Mouse (Mus musculus) MEL (cell line): Measurements from ENCODE around the gene Slc25a19. TPM values are rescaled to one million over a fixed set of nuclear protein-coding genes. Genes with fewer than 3 reads are reported as not detected.
A peak's percentile ranks its signal among the peaks of the same experiment; 100 is the strongest.

Source experiments
- DNase-seq: peaks from one replicate; pipeline ENCODE4 v3.0.0; 2011; ENCODE audit warnings: low read depth, low spot score
- H3K27ac ChIP-seq: 2 replicates; pipeline ENCODE4 v1.5.1; 2012; ENCODE audit warnings: low read depth, mild to moderate bottlenecking, control low read depth, low read length, moderate library complexity; ENCODE audit not compliant: control insufficient read depth
- H3K27me3 ChIP-seq, 2 experiments: fragments of 150-350 bp in 1 of 2; sonication (generic) in 1 of 2; 2 replicates each; pipeline ENCODE4 v1.6.1; 2012; ENCODE audit warnings: low read length in 2 of 2, mild to moderate bottlenecking in 2 of 2, improper control_type of control experiment in 1 of 2, moderate library complexity in 1 of 2; ENCODE audit not compliant: insufficient read depth in 2 of 2, control insufficient read depth in 1 of 2
- H3K36me3 ChIP-seq, 2 experiments: 2 replicates each; pipeline ENCODE4 v1.6.1; 2012 to 2014; ENCODE audit warnings: low read length in 2 of 2, improper control_type of control experiment in 1 of 2, inconsistent platforms in 1 of 2, mild to moderate bottlenecking in 1 of 2; ENCODE audit not compliant: insufficient read depth in 2 of 2, control insufficient read depth in 1 of 2
- H3K4me1 ChIP-seq, 2 experiments: fragments of 150-350 bp in 1 of 2; sonication (generic) in 1 of 2; 2 replicates each; pipeline ENCODE4 v1.6.1; 2012; ENCODE audit warnings: low read length in 2 of 2, improper control_type of control experiment in 1 of 2, mild to moderate bottlenecking in 1 of 2; ENCODE audit not compliant: insufficient read depth in 2 of 2, control insufficient read depth in 1 of 2
- H3K4me3 ChIP-seq, 2 experiments: fragments of 150-350 bp in 1 of 2; sonication (generic) in 1 of 2; 2 replicates each; pipeline ENCODE4 v1.5.1; 2012; ENCODE audit warnings: low read depth in 2 of 2, low read length in 2 of 2, mild to moderate bottlenecking in 2 of 2, moderate library complexity in 2 of 2, control low read depth in 1 of 2, improper control_type of control experiment in 1 of 2; ENCODE audit not compliant: control insufficient read depth in 1 of 2, insufficient read depth in 1 of 2
- H3K79me2 ChIP-seq: 2 replicates; pipeline ENCODE4 v1.6.1; 2012; ENCODE audit warnings: mild to moderate bottlenecking, low read length, moderate library complexity; ENCODE audit not compliant: control insufficient read depth, poor library complexity, insufficient read depth
- H3K9ac ChIP-seq: 2 replicates; pipeline ENCODE4 v1.6.1; 2012; ENCODE audit warnings: low read depth, mild to moderate bottlenecking, control low read depth, low read length, moderate library complexity; ENCODE audit not compliant: control insufficient read depth, poor library complexity, severe bottlenecking
- H3K9me3 ChIP-seq: fragments of 150-350 bp; sonication (generic); replicated peaks from 2 replicates; pipeline ENCODE4 v1.6.1; 2012; ENCODE audit warnings: mild to moderate bottlenecking, low read length, improper control_type of control experiment, moderate library complexity; ENCODE audit not compliant: insufficient read depth
- CHD1 ChIP-seq: IDR thresholded peaks from 2 replicates; pipeline ENCODE4 v1.6.1; 2012; ENCODE audit warnings: low read depth, mild to moderate bottlenecking, inconsistent platforms, low read length, improper control_type of control experiment
- CHD2 ChIP-seq: IDR thresholded peaks from 2 replicates; pipeline ENCODE4 v1.6.1; 2011; ENCODE audit warnings: low read length, improper control_type of control experiment
- CTCF ChIP-seq, 3 experiments: IDR thresholded peaks in 2 of 3; conservative IDR thresholded peaks in 1 of 3; 2 replicates each; pipeline ENCODE4 v1.5.1; 2011 to 2012; ENCODE audit warnings: low read length in 3 of 3, low read depth in 2 of 3, mild to moderate bottlenecking in 2 of 3, improper control_type of control experiment in 1 of 3, inconsistent platforms in 1 of 3, mixed read lengths in 1 of 3, moderate library complexity in 1 of 3; ENCODE audit not compliant: control insufficient read depth in 1 of 3, insufficient read depth in 1 of 3, poor library complexity in 1 of 3, severe bottlenecking in 1 of 3
- E2F4 ChIP-seq: IDR thresholded peaks from 2 replicates; pipeline ENCODE4 v1.6.1; 2011; ENCODE audit warnings: low read depth, low read length, improper control_type of control experiment, borderline replicate concordance
- ELF1 ChIP-seq: IDR thresholded peaks from 2 replicates; pipeline ENCODE4 v1.6.1; 2014; ENCODE audit warnings: low read depth, mild to moderate bottlenecking, inconsistent platforms, low read length, improper control_type of control experiment, moderate library complexity
- EP300 ChIP-seq, 2 experiments: IDR thresholded peaks; 2 replicates each; pipeline ENCODE4 v1.6.1; 2011; ENCODE audit warnings: improper control_type of control experiment in 2 of 2, low read length in 2 of 2, low read depth in 1 of 2, mild to moderate bottlenecking in 1 of 2
- ETS1 ChIP-seq: IDR thresholded peaks from 2 replicates; pipeline ENCODE4 v1.6.1; 2012; ENCODE audit warnings: low read depth, mild to moderate bottlenecking, inconsistent platforms, low read length, improper control_type of control experiment, moderate library complexity
- GATA1 ChIP-seq: IDR thresholded peaks from 2 replicates; pipeline ENCODE4 v1.6.1; 2011; ENCODE audit warnings: low read depth, low read length, improper control_type of control experiment
- HCFC1 ChIP-seq: IDR thresholded peaks from 2 replicates; pipeline ENCODE4 v1.6.1; 2012; ENCODE audit warnings: low read depth, mild to moderate bottlenecking, inconsistent platforms, low read length, improper control_type of control experiment, moderate library complexity
- MAFK ChIP-seq: IDR thresholded peaks from 2 replicates; pipeline ENCODE4 v1.6.1; 2011; ENCODE audit warnings: low read depth, mild to moderate bottlenecking, low read length, improper control_type of control experiment, borderline replicate concordance
- MAX ChIP-seq: IDR thresholded peaks from 2 replicates; pipeline ENCODE4 v1.6.1; 2011; ENCODE audit warnings: low read length, improper control_type of control experiment
- MAZ ChIP-seq: IDR thresholded peaks from 2 replicates; pipeline ENCODE4 v1.6.1; 2012; ENCODE audit warnings: low read depth, mild to moderate bottlenecking, inconsistent platforms, low read length, improper control_type of control experiment
- MEF2A ChIP-seq: IDR thresholded peaks from 2 replicates; pipeline ENCODE4 v1.6.1; 2014; ENCODE audit warnings: low read depth, mild to moderate bottlenecking, inconsistent platforms, low read length, improper control_type of control experiment; ENCODE audit not compliant: poor library complexity, insufficient replicate concordance, severe bottlenecking; ENCODE audit errors: extremely low read depth
- MXI1 ChIP-seq: IDR thresholded peaks from 2 replicates; pipeline ENCODE4 v1.6.1; 2011; ENCODE audit warnings: mild to moderate bottlenecking, low read depth, low read length, improper control_type of control experiment
- MYB ChIP-seq: IDR thresholded peaks from 2 replicates; pipeline ENCODE4 v1.6.1; 2011; ENCODE audit warnings: mild to moderate bottlenecking, low read depth, low read length, improper control_type of control experiment
- MYC ChIP-seq: IDR thresholded peaks from 2 replicates; pipeline ENCODE4 v1.6.1; 2011; ENCODE audit warnings: low read depth, mild to moderate bottlenecking, low read length, improper control_type of control experiment, moderate library complexity
- NELFE ChIP-seq: IDR thresholded peaks from 2 replicates; pipeline ENCODE4 v1.6.1; 2011; ENCODE audit warnings: low read depth, low read length, improper control_type of control experiment
- NRF1 ChIP-seq: IDR thresholded peaks from 2 replicates; pipeline ENCODE4 v1.6.1; 2014; ENCODE audit warnings: low read depth, mild to moderate bottlenecking, inconsistent platforms, low read length, improper control_type of control experiment, moderate library complexity; ENCODE audit not compliant: poor library complexity, insufficient read depth, severe bottlenecking
- POLR2A ChIP-seq, 2 experiments: IDR thresholded peaks; 2 replicates each; pipeline ENCODE4 v1.6.1; 2011 to 2012; ENCODE audit warnings: low read length in 2 of 2, mild to moderate bottlenecking in 2 of 2, control low read depth in 1 of 2, improper control_type of control experiment in 1 of 2, low read depth in 1 of 2, moderate library complexity in 1 of 2; ENCODE audit not compliant: control insufficient read depth in 1 of 2, insufficient read depth in 1 of 2, poor library complexity in 1 of 2
- RAD21 ChIP-seq: IDR thresholded peaks from 2 replicates; pipeline ENCODE4 v1.6.1; 2011; ENCODE audit warnings: mild to moderate bottlenecking, low read depth, low read length, improper control_type of control experiment
- RCOR1 ChIP-seq: IDR thresholded peaks from 2 replicates; pipeline ENCODE4 v1.6.1; 2012; ENCODE audit warnings: low read depth, mild to moderate bottlenecking, inconsistent platforms, low read length, improper control_type of control experiment
- SIN3A ChIP-seq: IDR thresholded peaks from 2 replicates; pipeline ENCODE4 v1.6.1; 2012; ENCODE audit warnings: low read length, improper control_type of control experiment, inconsistent platforms
- SMC3 ChIP-seq: IDR thresholded peaks from 2 replicates; pipeline ENCODE4 v1.6.1; 2011; ENCODE audit warnings: low read depth, low read length, improper control_type of control experiment
- TAL1 ChIP-seq: IDR thresholded peaks from 2 replicates; pipeline ENCODE4 v1.6.1; 2012; ENCODE audit warnings: mild to moderate bottlenecking, inconsistent platforms, low read length, moderate library complexity, mixed read lengths
- TBP ChIP-seq: IDR thresholded peaks from 2 replicates; pipeline ENCODE4 v1.8.0; 2011; ENCODE audit warnings: low read depth, low read length, improper control_type of control experiment
- TCF12 ChIP-seq: IDR thresholded peaks from 2 replicates; pipeline ENCODE4 v1.6.1; 2014; ENCODE audit warnings: low read depth, mild to moderate bottlenecking, inconsistent platforms, low read length, improper control_type of control experiment, moderate library complexity
- UBTF ChIP-seq: IDR thresholded peaks from 2 replicates; pipeline ENCODE4 v1.6.1; 2012; ENCODE audit warnings: low read depth, mild to moderate bottlenecking, inconsistent platforms, low read length, improper control_type of control experiment, moderate library complexity, borderline replicate concordance; ENCODE audit not compliant: insufficient read depth
- USF1 ChIP-seq: IDR thresholded peaks from 2 replicates; pipeline ENCODE4 v1.6.1; 2014; ENCODE audit warnings: low read depth, mild to moderate bottlenecking, inconsistent platforms, low read length, improper control_type of control experiment, moderate library complexity
- ZC3H11A ChIP-seq: IDR thresholded peaks from 2 replicates; pipeline ENCODE4 v1.6.1; 2012; ENCODE audit warnings: low read depth, mild to moderate bottlenecking, inconsistent platforms, low read length, improper control_type of control experiment
- ZNF384 ChIP-seq: IDR thresholded peaks from 2 replicates; pipeline ENCODE4 v1.6.1; 2012; ENCODE audit warnings: low read depth, mild to moderate bottlenecking, inconsistent platforms, low read length, improper control_type of control experiment
- polyA plus RNA-seq, 2 experiments: library from polyadenylated mRNA; stranded (reverse) in 1 of 2; unstranded in 1 of 2; fragments of >175 nt in 1 of 2; fragments of >200 nt in 1 of 2; gene quantifications; 2 replicates each; pipeline versions ENCODE4 v1.2.1 to v1.2.4; 2012; ENCODE audit warnings: low replicate concordance in 2 of 2, low read depth in 1 of 2; ENCODE audit not compliant: insufficient read length in 2 of 2, insufficient read depth in 1 of 2, missing spikeins in 1 of 2
- total RNA-seq: library from RNA; depleted of rRNA; stranded (reverse); fragments of 300-350 nt; gene quantifications from 2 replicates; pipeline ENCODE4 v1.2.3, GENCODE M21; 2012

Gene Slc25a19
- total and polyA plus RNA-seq, 3 experiments, result 35.3 to 43.1 TPM; not detected in 1

GRCm38 (mm10) chr11:115674235-115674865, 46.3 kb upstream of the Slc25a19 start:
- peaks cover 91% of the 10 kb centered on the region for H3K79me2 ChIP-seq
- no peaks in the 10 kb centered on the region for H3K27me3 ChIP-seq
- peak; percentile 80 for TF ChIP-seq GATA1
- TF ChIP-seq NELFE, result no peak
- no peak for TF ChIP-seq POLR2A (IDR thresholded peaks at IDR 0.05; ENCODE audit: control insufficient read depth in 1 of 2, insufficient read depth in 1 of 2, low read depth in 1 of 2, low read length in 2 of 2, poor library complexity in 1 of 2)
- no peak for TF ChIP-seq MAX
- peak; percentile 44; the same call in 1 of the 2 replicates for TF ChIP-seq ELF1
- no peak for TF ChIP-seq E2F4
- 0 out of 2 replicates have a peak, but pooled peaks have one; percentile 24 for TF ChIP-seq MAZ
- no peak for TF ChIP-seq CHD2
- peak; percentile 46; the same call in 1 of the 2 replicates for TF ChIP-seq ZNF384
- no peak for TF ChIP-seq TBP
- no peak for TF ChIP-seq MYC
- no peak for TF ChIP-seq MEF2A
- peak; percentile 77 for TF ChIP-seq MXI1
- peak; percentile 79 for TF ChIP-seq TAL1
- no peak for TF ChIP-seq NRF1
- TF ChIP-seq CHD1, result no peak
- no peak for TF ChIP-seq ZC3H11A
- TF ChIP-seq TCF12, result peak; percentile 81
- peak; percentile 81 to 86 for TF ChIP-seq EP300 (IDR thresholded peaks at IDR 0.05; ENCODE audit: low read depth in 1 of 2, low read length in 2 of 2)
- no peak for TF ChIP-seq RAD21
- peak; percentile 73 for TF ChIP-seq ETS1
- TF ChIP-seq SMC3, result no peak
- TF ChIP-seq SIN3A, result peak; percentile 79
- TF ChIP-seq MAFK, result no peak
- TF ChIP-seq UBTF, result no peak
- peak; percentile 84 for TF ChIP-seq RCOR1
- no peak for TF ChIP-seq USF1
- no peak for TF ChIP-seq MYB
- no peak for TF ChIP-seq CTCF (IDR thresholded peaks at IDR 0.05 in 2 of 3, conservative IDR thresholded peaks at IDR 0.05 in 1 of 3; ENCODE audit: control insufficient read depth in 1 of 3, insufficient read depth in 1 of 3, low read depth in 2 of 3, low read length in 3 of 3, poor library complexity in 1 of 3, severe bottlenecking in 1 of 3)
- TF ChIP-seq HCFC1, result no peak
- H3K9ac ChIP-seq, result no peak overlapping the region
- H3K4me3 ChIP-seq, result no peak overlapping the region
- H3K27ac ChIP-seq, result peak overlapping the region; percentile 30; the same call in 1 of the 2 replicates
- no peaks in the 10 kb centered on the region for H3K9me3 ChIP-seq
- peaks cover 16 to 35% of the 10 kb centered on the region in 2 experiments for H3K4me1 ChIP-seq
- peaks cover 38 to 52% of the 10 kb centered on the region in 2 experiments for H3K36me3 ChIP-seq
- DNase-seq, result peak; percentile 64
